Mouse (Mus musculus) intestine, embryonic 16.5 days (tissue): Measurements from ENCODE around the gene Mob3b. TPM values are rescaled to one million over a fixed set of nuclear protein-coding genes. Genes with fewer than 3 reads are reported as not detected.
A peak's percentile ranks its signal among the peaks of the same experiment; 100 is the strongest.

Experiments
- ATAC-seq: fragments of 200-750 bp; cut with Nextera tagmentation; 2 replicates; pipeline ENCODE4 v1.8.0; 2017; ENCODE audit warnings: moderate TSS enrichment, moderate library complexity
- H3K27ac ChIP-seq: fragments of 300-500 bp; sonication (generic); 2 replicates; pipeline ENCODE4 v1.5.1; 2014; ENCODE audit warnings: mild to moderate bottlenecking, low read length
- H3K27me3 ChIP-seq: fragments of 300-500 bp; sonication (generic); replicated peaks from 2 replicates; pipeline ENCODE4 v1.6.1; 2014; ENCODE audit warnings: low read length, control low read depth, mixed read lengths; ENCODE audit not compliant: control insufficient read depth, insufficient read depth
- H3K36me3 ChIP-seq: fragments of 300-500 bp; sonication (generic); 2 replicates; pipeline ENCODE4 v1.6.1; 2014; ENCODE audit warnings: low read length, control low read depth; ENCODE audit not compliant: control insufficient read depth, insufficient read depth
- H3K4me1 ChIP-seq: fragments of 300-500 bp; sonication (generic); 2 replicates; pipeline ENCODE4 v1.6.1; 2014; ENCODE audit warnings: low read length, control low read depth, mixed read lengths; ENCODE audit not compliant: control insufficient read depth, insufficient read depth
- H3K4me2 ChIP-seq: fragments of 300-500 bp; sonication (generic); 2 replicates; pipeline ENCODE4 v1.6.1; 2014; ENCODE audit warnings: low read depth, low read length, control low read depth
- H3K4me3 ChIP-seq: fragments of 300-500 bp; sonication (generic); 2 replicates; pipeline ENCODE4 v1.5.1; 2014; ENCODE audit warnings: mild to moderate bottlenecking, low read length
- H3K9ac ChIP-seq: fragments of 300-500 bp; sonication (generic); 2 replicates; pipeline ENCODE4 v1.6.1; 2014; ENCODE audit warnings: low read depth, low read length
- H3K9me3 ChIP-seq: fragments of 300-500 bp; sonication (generic); 2 replicates; pipeline ENCODE4 v1.6.1; 2016; ENCODE audit warnings: low read length, control low read depth; ENCODE audit not compliant: control insufficient read depth
- WGBS: fragments of 180-500 bp; shearing (Covaris S2); extraction: QIAGEN DNeasy Blood & Tissue Kit; methylation state at CpG from one replicate; pipeline ENCODE4 v1.1.7; 2014; 5-methylcytosine and 5-hydroxymethylcytosine counted together
- polyA plus RNA-seq: library from polyadenylated mRNA; unstranded; fragments of >200 nt; fragmentation: Nextera tagmentation; extraction: Ambion mirVana; gene quantifications from 2 replicates; pipeline ENCODE4 v1.2.1, GENCODE M21; 2015

The Mob3b gene
- polyA plus RNA-seq, 1 experiment from 2014 or later: 27.5 TPM

GRCm38 (mm10) chr4:35063146-35063719 is 94.1 kb downstream of the Mob3b start:
- Histone ChIP-seq H3K36me3 (no peaks in the 10 kb centered on the region), H3K27ac (no peak overlapping the region), H3K9me3 (no peaks in the 10 kb centered on the region), H3K9ac (no peak overlapping the region), H3K4me2 (no peak overlapping the region), H3K4me1 (peaks cover 20% of the 10 kb centered on the region), H3K27me3 (no peaks in the 10 kb centered on the region), H3K4me3 (no peak overlapping the region)
- 61% methylated on average over 7 of the region's 7 CpGs for WGBS
- ATAC-seq: no peak

- no peak overlapping the region for H3K27ac ChIP-seq
- H3K36me3 ChIP-seq: no peaks in the 10 kb centered on the region
These were observed 96.3 kb downstream of the Mob3b start for GRCm38 (mm10) chr4:35060964-35061363.

DNA sequence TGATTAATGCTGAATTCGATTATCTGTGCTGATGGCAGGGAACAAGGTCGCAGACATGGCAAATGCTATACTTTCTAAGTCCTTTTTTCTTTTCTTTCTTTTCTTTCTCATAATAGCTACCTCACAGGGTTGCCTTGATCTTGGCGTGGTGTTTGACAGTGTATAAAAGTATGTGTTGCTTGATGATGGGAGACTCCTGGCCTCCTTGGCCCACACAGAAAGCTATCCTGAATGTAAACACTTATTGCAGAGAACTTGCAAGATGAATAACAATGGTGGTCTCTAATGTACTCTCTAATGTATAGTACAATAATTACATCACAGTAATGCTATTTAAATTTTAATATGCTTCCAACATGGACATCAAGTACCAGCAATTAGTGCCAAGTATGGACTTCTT is 96.9 kb downstream of the Mob3b start:
- ATAC-seq: no peak
- no peaks in the 10 kb centered on the region for H3K36me3 ChIP-seq
- H3K27me3 ChIP-seq: no peaks in the 10 kb centered on the region
- H3K4me2 ChIP-seq: no peak overlapping the region
- no peaks in the 10 kb centered on the region for H3K9me3 ChIP-seq
- H3K9ac ChIP-seq: no peak overlapping the region
- WGBS: 72% methylated on average over 3 of the region's 3 CpGs
- H3K27ac ChIP-seq: no peak overlapping the region
- H3K4me1 ChIP-seq: peaks cover 19% of the 10 kb centered on the region
- H3K4me3 ChIP-seq: no peak overlapping the region

More at GRCm38 (mm10) chr4:35060964-35061363, 96.3 kb downstream of the Mob3b start:
- peaks cover 20% of the 10 kb centered on the region for H3K4me1 ChIP-seq
- no peak for ATAC-seq
- no peaks in the 10 kb centered on the region for H3K27me3 ChIP-seq
- no peak overlapping the region for H3K4me2 ChIP-seq
- H3K9me3 ChIP-seq: no peaks in the 10 kb centered on the region
- H3K9ac ChIP-seq: no peak overlapping the region
- 69% methylated on average over 1 of the region's 1 CpGs for WGBS
- no peak overlapping the region for H3K4me3 ChIP-seq

- no peak overlapping the region for H3K9ac ChIP-seq
- no peak overlapping the region for H3K4me3 ChIP-seq
- peak overlapping the region; percentile 50 for H3K27ac ChIP-seq
- H3K4me1 ChIP-seq: peaks cover 34% of the 10 kb centered on the region
- H3K4me2 ChIP-seq: no peak overlapping the region
- ATAC-seq: peak; percentile 62
- H3K27me3 ChIP-seq: no peaks in the 10 kb centered on the region
- 56% methylated on average over 2 of the region's 2 CpGs for WGBS
- no peaks in the 10 kb centered on the region for H3K36me3 ChIP-seq
- H3K9me3 ChIP-seq: no peaks in the 10 kb centered on the region
These were observed 102.9 kb downstream of the Mob3b start for GRCm38 (mm10) chr4:35054362-35054761.

GRCm38 (mm10) chr4:35052174-35052942 is 104.9 kb downstream of the Mob3b start:
- 32% methylated on average over 6 of the region's 6 CpGs for WGBS
- no peaks in the 10 kb centered on the region for H3K36me3 ChIP-seq
- peaks cover 34% of the 10 kb centered on the region for H3K4me1 ChIP-seq
- H3K4me2 ChIP-seq: peak overlapping the region; percentile 28
- no peaks in the 10 kb centered on the region for H3K9me3 ChIP-seq
- ATAC-seq: peak; percentile 94
- peak overlapping the region; percentile 75 for H3K27ac ChIP-seq
- H3K27me3 ChIP-seq: no peaks in the 10 kb centered on the region
- H3K9ac ChIP-seq: no peak overlapping the region
- no peak overlapping the region for H3K4me3 ChIP-seq

- no peaks in the 10 kb centered on the region for H3K9me3 ChIP-seq
- no peaks in the 10 kb centered on the region for H3K36me3 ChIP-seq
- H3K4me1 ChIP-seq: peaks cover 34% of the 10 kb centered on the region
- no peak for ATAC-seq
- H3K9ac ChIP-seq: peak overlapping the region; percentile 16; the same call in 1 of the 2 replicates
- H3K27me3 ChIP-seq: no peaks in the 10 kb centered on the region
- H3K4me2 ChIP-seq: 0 out of 2 replicates have a peak overlapping the region, but pooled peaks have one; percentile 25
- 63% methylated on average over 7 of the region's 7 CpGs for WGBS
- no peak overlapping the region for H3K4me3 ChIP-seq
- peak overlapping the region; percentile 23 for H3K27ac ChIP-seq
These were observed 106.1 kb downstream of the Mob3b start for GRCm38 (mm10) chr4:35051152-35051551.

GRCm38 (mm10) chr4:35049742-35050058 is 107.6 kb downstream of the Mob3b start:
- 55% methylated on average over 5 of the region's 5 CpGs for WGBS
- H3K4me3 ChIP-seq: no peak overlapping the region
- no peaks in the 10 kb centered on the region for H3K36me3 ChIP-seq
- no peak for ATAC-seq
- no peak overlapping the region for H3K27ac ChIP-seq
- peaks cover 29% of the 10 kb centered on the region for H3K4me1 ChIP-seq
- H3K27me3 ChIP-seq: no peaks in the 10 kb centered on the region
- H3K9me3 ChIP-seq: no peaks in the 10 kb centered on the region
- H3K9ac ChIP-seq: no peak overlapping the region
- no peak overlapping the region for H3K4me2 ChIP-seq

DNA sequence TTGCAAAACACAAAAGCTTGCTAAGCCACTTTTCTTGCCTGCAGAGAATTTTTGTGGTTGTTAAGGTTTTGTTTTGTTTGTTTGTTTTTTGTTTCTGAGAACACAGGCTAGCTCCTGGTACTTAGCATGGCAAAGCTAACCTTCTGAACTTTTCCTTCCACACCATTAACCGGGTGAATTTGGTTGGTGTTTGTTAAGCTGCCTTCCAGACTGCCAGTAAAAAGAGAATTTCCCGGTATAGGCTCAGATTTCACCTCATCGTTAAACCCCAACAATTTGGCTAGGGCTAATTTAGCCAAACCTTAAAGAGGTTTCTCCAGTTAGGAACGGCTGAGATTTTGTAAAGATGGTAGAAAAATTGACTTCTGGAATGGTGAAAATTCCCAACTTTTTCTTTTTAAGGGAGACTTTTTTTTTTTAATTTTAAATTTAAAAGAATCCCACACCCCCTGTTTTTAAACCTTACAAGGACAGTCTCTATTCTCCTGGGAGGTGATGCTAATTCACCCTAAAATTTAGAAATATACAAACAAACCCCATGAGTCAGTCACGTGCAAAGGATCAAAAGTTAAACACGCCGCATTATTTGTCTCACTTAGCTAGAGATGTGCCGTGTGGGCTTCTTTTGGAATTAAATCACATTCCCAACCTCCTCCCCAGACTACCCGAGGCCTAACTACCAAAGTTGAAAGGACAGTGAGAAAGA is 108.1 kb downstream of the Mob3b start:
- Histone ChIP-seq H3K9ac (no peak overlapping the region), H3K36me3 (no peaks in the 10 kb centered on the region), H3K27me3 (no peaks in the 10 kb centered on the region), H3K4me3 (no peak overlapping the region), H3K9me3 (no peaks in the 10 kb centered on the region), H3K4me1 (peaks cover 27% of the 10 kb centered on the region), H3K4me2 (no peak overlapping the region), H3K27ac (no peak overlapping the region)
- whole genome bisulfite sequencing: 56% methylated on average over 9 of the region's 9 CpGs
- ATAC-seq: no peak

DNA sequence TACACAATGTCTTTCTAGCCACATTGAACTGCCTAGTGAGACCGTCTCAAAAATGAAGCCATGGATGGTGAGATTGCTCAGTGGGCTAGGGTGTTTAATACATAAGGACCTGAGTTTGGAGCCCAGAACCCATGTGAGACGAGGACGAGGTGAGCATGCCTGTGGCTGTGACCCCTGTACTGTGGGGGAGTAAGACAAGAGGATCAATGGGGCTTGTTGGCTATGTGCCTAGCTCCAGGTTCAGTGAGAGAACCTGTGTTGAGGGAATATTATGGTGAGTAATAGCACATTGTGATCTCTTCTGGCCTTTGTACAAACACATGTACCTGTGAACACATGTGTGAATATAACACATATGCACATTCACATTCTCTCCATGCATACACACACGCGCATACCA is 116.4 kb downstream of the Mob3b start:
- Histone ChIP-seq H3K36me3 (no peaks in the 10 kb centered on the region; the same call in 1 of the 2 replicates), H3K9me3 (no peaks in the 10 kb centered on the region), H3K9ac (no peak overlapping the region), H3K27me3 (no peaks in the 10 kb centered on the region), H3K4me2 (no peak overlapping the region), H3K27ac (no peak overlapping the region), H3K4me1 (no peaks in the 10 kb centered on the region), H3K4me3 (no peak overlapping the region)
- ATAC-seq: no peak
- WGBS: 95% methylated on average over 5 of the region's 5 CpGs
